Mouse (Mus musculus) neutrophil, adult 5-6 weeks (primary cell): ENCODE results near the gene Tmem102. TPM values are rescaled to one million over a fixed set of nuclear protein-coding genes. Genes with fewer than 3 reads are reported as not detected.
A peak's percentile ranks its signal among the peaks of the same experiment; 100 is the strongest.

Source experiments
- ATAC-seq: fragments of 151-379, 151-347 bp; 2 replicates; pipeline ENCODE4 v1.8.0; 2017; ENCODE audit warnings: mild to moderate bottlenecking, moderate TSS enrichment; ENCODE audit not compliant: insufficient number of reproducible peaks, poor library complexity, low FRiP score, severe bottlenecking; ENCODE audit errors: extremely low read depth
- total RNA-seq: library from RNA; stranded (forward); fragments of 200-1000 nt; gene quantifications from 2 replicates; pipeline ENCODE4 v1.2.3, GENCODE M21; 2017

Gene Tmem102
- total RNA-seq, 1 experiment from 2014 or later, result 0.58 TPM

- no peak for ATAC-seq
Measured at GRCm38 (mm10) chr11:69763551-69763950, 41.9 kb downstream of the Tmem102 start.

GRCm38 (mm10) chr11:69761868-69762267, 43.6 kb downstream of the Tmem102 start, which contains the start of gene Slc35g3:
Gene Slc35g3, minus strand, starts transcription at chr11:69761968.
- ATAC-seq, result no peak

DNA sequence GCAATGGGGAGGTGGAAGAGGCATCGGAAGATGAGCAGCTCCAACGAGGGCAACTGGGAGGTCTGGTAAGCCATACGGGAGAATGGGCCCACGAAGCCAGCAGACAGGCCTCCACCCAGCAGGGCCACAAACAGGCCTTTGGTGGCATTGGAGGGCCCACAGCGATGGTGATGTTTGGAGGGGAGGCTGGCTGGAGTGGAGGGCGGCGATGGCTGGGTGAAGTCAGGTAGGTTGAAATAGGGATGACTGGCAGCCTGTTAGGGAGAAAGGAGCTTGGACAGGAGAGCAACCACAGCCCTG, 44.6 kb downstream of the Tmem102 start:
- ATAC-seq, result no peak

- ATAC-seq, result no peak
Measured at GRCm38 (mm10) chr11:69760160-69760900, 45.1 kb downstream of the Tmem102 start.

DNA sequence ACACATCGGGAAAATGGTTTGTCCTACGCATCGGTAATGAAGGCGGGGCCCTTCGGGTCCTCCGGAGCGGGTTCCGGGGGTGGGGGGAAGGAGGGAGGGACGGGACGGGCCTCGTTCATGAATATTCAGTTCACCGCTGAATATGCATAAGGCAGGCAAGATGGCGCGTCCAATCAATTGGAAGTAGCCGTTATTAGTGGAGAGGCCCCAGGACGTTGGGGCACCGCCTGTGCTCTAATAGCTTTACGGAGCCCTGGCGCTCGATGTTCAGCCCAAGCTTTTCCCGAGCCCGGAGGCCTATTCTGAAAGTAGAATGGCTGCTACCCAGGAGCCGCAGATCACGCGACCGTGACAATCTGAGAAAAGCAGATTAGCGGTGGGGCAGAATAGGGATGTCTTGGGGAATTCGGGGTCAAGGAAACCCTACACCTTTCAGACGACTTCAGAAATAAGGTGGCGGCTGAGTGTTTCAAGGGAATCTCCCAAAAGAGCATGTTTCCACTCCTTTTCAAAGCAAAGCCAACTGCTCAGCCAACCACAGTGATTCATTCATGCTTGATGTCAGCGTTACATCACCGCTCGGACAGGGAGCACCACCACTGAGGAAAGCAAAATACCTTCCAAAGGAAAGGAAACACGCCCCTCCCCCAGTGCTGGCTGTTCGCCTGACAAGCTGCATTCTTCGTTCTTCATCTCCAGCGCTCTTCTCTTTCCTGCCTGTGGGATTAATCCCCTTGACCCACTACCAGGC, 46.3 kb downstream of the Tmem102 start:
- peak; percentile 68 for ATAC-seq

- ATAC-seq, result peak; percentile 79
Measured at GRCm38 (mm10) chr11:69758478-69758970, 46.9 kb downstream of the Tmem102 start, which contains the start of gene Polr2a. Gene Polr2a, minus strand, starts transcription at chr11:69758637.

- ATAC-seq, result peak; percentile 22
Measured at GRCm38 (mm10) chr11:69758090-69758456, 47.4 kb downstream of the Tmem102 start.

GRCm38 (mm10) chr11:69757303-69758089, 47.9 kb downstream of the Tmem102 start:
- no peak for ATAC-seq

- no peak for ATAC-seq
Measured at GRCm38 (mm10) chr11:69754701-69755100, 50.7 kb downstream of the Tmem102 start.

- no peak for ATAC-seq
Measured at GRCm38 (mm10) chr11:69754233-69754632, 51.2 kb downstream of the Tmem102 start.

Other genes starting within 250 kb of the Tmem102 start
- gene Efnb3, start 245.4 kb downstream of the Tmem102 start, total RNA-seq, result 0.47 and 0.49 TPM in 2 replicates
- gene Wrap53, start 225.4 kb downstream of the Tmem102 start, total RNA-seq, result 3.8 and 8.0 TPM in 2 replicates
- 38.3 and 39.8 TPM in 2 replicates for gene Trp53, start 225.3 kb downstream of the Tmem102 start, total RNA-seq
- not detected in 2 replicates for gene Atp1b2, start 199.7 kb downstream of the Tmem102 start, total RNA-seq
- not detected in 2 replicates for gene Shbg, start 187.7 kb downstream of the Tmem102 start, total RNA-seq
- not detected in 2 replicates for gene Sat2, start 183.6 kb downstream of the Tmem102 start, total RNA-seq
- 75.8 and 86.1 TPM in 2 replicates for gene Fxr2, start 172.6 kb downstream of the Tmem102 start, total RNA-seq
- gene Sox15, start 150.3 kb downstream of the Tmem102 start, total RNA-seq, result 1.5 and 2.1 TPM in 2 replicates
- gene Mpdu1, start 143.0 kb downstream of the Tmem102 start, total RNA-seq, result 35.6 and 41.3 TPM in 2 replicates
- 82.6 and 91.5 TPM in 2 replicates for gene Cd68, start 139.5 kb downstream of the Tmem102 start, total RNA-seq
- gene Eif4a1, start 133.2 kb downstream of the Tmem102 start, total RNA-seq, result 265 and 300 TPM in 2 replicates
- 92.3 and 106 TPM in 2 replicates for gene Senp3, start 123.5 kb downstream of the Tmem102 start, total RNA-seq
- 3.3 and 3.7 TPM in 2 replicates for gene Tnfsf13, start 119.8 kb downstream of the Tmem102 start, total RNA-seq
- 0.70 and 0.74 TPM in 2 replicates for gene Tnfsf12, start 109.8 kb downstream of the Tmem102 start, total RNA-seq
- 0.58 and 0.86 TPM in 2 replicates for gene Tnfsfm13, start 109.5 kb downstream of the Tmem102 start, total RNA-seq
- 40.2 and 59.4 TPM in 2 replicates for gene Polr2a, start 47.0 kb downstream of the Tmem102 start, total RNA-seq
- gene Slc35g3, start 43.7 kb downstream of the Tmem102 start, total RNA-seq, result not detected in 2 replicates
- gene Zbtb4, start 39.7 kb downstream of the Tmem102 start, total RNA-seq, result 22.0 and 27.8 TPM in 2 replicates
- 3.5 and 5.3 TPM in 2 replicates for gene Chrnb1, start 9.7 kb downstream of the Tmem102 start, total RNA-seq
- not detected in 2 replicates for gene Fgf11, start 3.8 kb downstream of the Tmem102 start, total RNA-seq
- gene Gm39566, start 9.7 kb upstream of the Tmem102 start, total RNA-seq, result not detected in 2 replicates
- gene Spem2, start 12.8 kb upstream of the Tmem102 start, total RNA-seq, result 0.47 TPM in 1 of 2 replicates, not detected in the other
- gene Spem1, start 16.6 kb upstream of the Tmem102 start, total RNA-seq, result not detected in 2 replicates
- 0.12 TPM in 1 of 2 replicates, not detected in the other for gene Nlgn2, start 32.2 kb upstream of the Tmem102 start, total RNA-seq
- gene Tmem256, start 32.9 kb upstream of the Tmem102 start, total RNA-seq, result 9.1 and 13.3 TPM in 2 replicates
- gene Plscr3, start 40.8 kb upstream of the Tmem102 start, total RNA-seq, result 4.4 and 5.0 TPM in 2 replicates
- not detected in 2 replicates for gene Tnk1, start 53.1 kb upstream of the Tmem102 start, total RNA-seq
- gene Tmem95, start 72.4 kb upstream of the Tmem102 start, total RNA-seq, result not detected in 2 replicates
- gene Kctd11, start 75.8 kb upstream of the Tmem102 start, total RNA-seq, result 9.0 and 9.5 TPM in 2 replicates
- 245 and 247 TPM in 2 replicates for gene Acap1, start 89.9 kb upstream of the Tmem102 start, total RNA-seq
- 2.8 and 3.8 TPM in 2 replicates for gene 2810408A11Rik, start 95.4 kb upstream of the Tmem102 start, total RNA-seq
- 64.1 and 71.1 TPM in 2 replicates for gene Neurl4, start 95.4 kb upstream of the Tmem102 start, total RNA-seq
- 103 TPM in 2 replicates for gene Gps2, start 108.3 kb upstream of the Tmem102 start, total RNA-seq
- gene Eif5a, start 116.3 kb upstream of the Tmem102 start, total RNA-seq, result 155 and 165 TPM in 2 replicates
- gene Ybx2, start 130.2 kb upstream of the Tmem102 start, total RNA-seq, result not detected in 2 replicates
- gene Slc2a4, start 142.6 kb upstream of the Tmem102 start, total RNA-seq, result not detected in 2 replicates
- gene Cldn7, start 159.2 kb upstream of the Tmem102 start, total RNA-seq, result 0.47 TPM in 1 of 2 replicates, not detected in the other
- gene Ctdnep1, start 175.5 kb upstream of the Tmem102 start, total RNA-seq, result 31.4 and 42.8 TPM in 2 replicates
- 21.6 and 23.2 TPM in 2 replicates for gene Elp5, start 176.9 kb upstream of the Tmem102 start, total RNA-seq
- gene Gabarap, start 185.5 kb upstream of the Tmem102 start, total RNA-seq, result 397 and 455 TPM in 2 replicates
- gene Phf23, start 190.2 kb upstream of the Tmem102 start, total RNA-seq, result 74.4 and 80.3 TPM in 2 replicates
- gene Dvl2, start 195.0 kb upstream of the Tmem102 start, total RNA-seq, result 41.0 and 41.7 TPM in 2 replicates
- gene Acadvl, start 209.8 kb upstream of the Tmem102 start, total RNA-seq, result 45.2 and 46.7 TPM in 2 replicates
- 2.4 and 2.9 TPM in 2 replicates for gene Dlg4, start 211.3 kb upstream of the Tmem102 start, total RNA-seq
- not detected in 2 replicates for gene Asgr1, start 248.5 kb upstream of the Tmem102 start, total RNA-seq